Mouse (Mus musculus) stomach, postnatal 0 days (tissue): ENCODE results near the gene Adam6a.
A peak's percentile ranks its signal among the peaks of the same experiment; 100 is the strongest.

ENCODE experiments used
- CTCF ChIP-seq: IDR thresholded peaks from 2 replicates; pipeline ENCODE4 v1.5.1; 2016; ENCODE audit warnings: antibody characterized with exemption, low read depth, mild to moderate bottlenecking, moderate library complexity
- EP300 ChIP-seq: optimal IDR thresholded peaks from 2 replicates; pipeline ENCODE3; 2016; ENCODE audit warnings: antibody characterized with exemption

- TF ChIP-seq CTCF, result peak; percentile 66
- TF ChIP-seq EP300, result no peak
Observed at GRCm38 (mm10) chr12:113578241-113578640, 34.5 kb downstream of the Adam6a start.
